In the genomic region with DNA sequence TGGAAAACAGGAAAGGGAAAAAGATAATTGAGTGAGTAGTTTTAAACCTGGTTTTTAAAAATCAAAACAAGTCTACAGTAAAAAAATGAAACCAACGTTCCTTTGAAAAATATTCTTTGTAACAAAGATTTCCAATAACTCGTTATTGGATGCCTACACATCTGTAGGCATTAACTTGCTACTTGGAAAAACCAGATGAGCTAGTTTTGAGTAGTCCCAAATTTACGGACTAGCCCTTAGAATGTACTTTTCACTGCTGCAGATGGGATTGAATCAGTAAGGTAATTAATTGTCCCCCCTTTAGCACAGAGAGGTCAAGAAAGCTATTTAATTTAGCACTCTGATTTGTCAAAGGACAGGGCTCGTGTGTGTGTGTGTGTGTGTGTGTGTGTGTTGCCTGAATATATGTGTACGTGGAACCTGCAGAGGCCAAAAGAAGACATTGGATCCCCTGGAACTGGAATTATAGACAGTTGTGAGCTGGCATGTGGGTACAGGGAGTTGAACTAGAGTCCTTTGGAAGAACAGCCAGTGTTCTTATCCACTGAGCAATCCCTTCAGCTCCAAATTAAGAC, we compare ENCODE assay signal across 8 mouse cellular contexts. TPM values are rescaled to one million over a fixed set of nuclear protein-coding genes. Genes with fewer than 3 reads are reported as not detected.
A peak's percentile ranks its signal among the peaks of the same experiment; 100 is the strongest.
DNase-seq lines count a peak whose midpoint lies in the region; ATAC-seq and TF ChIP-seq lines count a peak whose summit lies in the region.

No protein-coding gene starts in this region.

- H3K4me1 ChIP-seq in heart, embryonic 12.5 days (replicated peaks) = peaks cover 33% of the 10 kb centered on the region
- peaks cover 2 to 12% of the 10 kb centered on the region in 2 experiments; a peak in 3 of 4 replicates for H3K4me1 ChIP-seq in MEL (ENCODE audit: control insufficient read depth in 1 of 2, insufficient read depth in 2 of 2, low read length in 2 of 2)
- peaks cover 21% of the 10 kb centered on the region for H3K4me1 ChIP-seq in heart, embryonic 16.5 days (ENCODE audit: control insufficient read depth, insufficient read depth, low read length)

- DNase-seq in heart, postnatal 36 days = no peak
- DNase-seq in MEL (ENCODE audit: low read depth, low spot score) = no peak
- no peak for DNase-seq in thymus, adult 18-20 months

- peak overlapping the region; percentile 79 for H3K9ac ChIP-seq in heart, embryonic 12.5 days
- H3K9ac ChIP-seq in MEL (ENCODE audit: control insufficient read depth, low read depth, low read length, poor library complexity, severe bottlenecking) = peak overlapping the region; percentile 11
- peak overlapping the region; percentile 93 for H3K9ac ChIP-seq in heart, embryonic 16.5 days (ENCODE audit: low read length)

- no peaks in the 10 kb centered on the region for H3K9me3 ChIP-seq in heart, embryonic 12.5 days (replicated peaks)
- H3K9me3 ChIP-seq in MEL (replicated peaks; ENCODE audit: insufficient read depth, low read length) = no peaks in the 10 kb centered on the region
- no peaks in the 10 kb centered on the region for H3K9me3 ChIP-seq in heart, embryonic 16.5 days (replicated peaks; ENCODE audit: control insufficient read depth, low read length)

- peaks cover 35% of the 10 kb centered on the region for H3K36me3 ChIP-seq in heart, embryonic 12.5 days
- H3K36me3 ChIP-seq in MEL (ENCODE audit: control insufficient read depth in 1 of 2, insufficient read depth in 2 of 2, low read length in 2 of 2) (peaks cover 0 to 10% of the 10 kb centered on the region in 2 experiments; a peak in 2 of 4 replicates), macrophage (ENCODE audit: inconsistent target) (no peaks in the 10 kb centered on the region; the same call in 1 of the 2 replicates)
- peaks cover 16% of the 10 kb centered on the region for H3K36me3 ChIP-seq in heart, embryonic 16.5 days (ENCODE audit: control insufficient read depth, insufficient read depth)

- peak overlapping the region; percentile 89 for H3K4me2 ChIP-seq in heart, embryonic 12.5 days
- H3K4me2 ChIP-seq in heart, embryonic 16.5 days (ENCODE audit: low read depth, low read length) = peak overlapping the region; percentile 86

- peak overlapping the region; percentile 39; the same call in 1 of the 2 replicates for H3K27ac ChIP-seq in heart, embryonic 12.5 days (ENCODE audit: poor library complexity, severe bottlenecking)
- H3K27ac ChIP-seq in MEL (ENCODE audit: control insufficient read depth, low read depth, low read length) (no peak overlapping the region), macrophage (peak overlapping the region; percentile 75)
- peak overlapping the region; percentile 55 for H3K27ac ChIP-seq in heart, embryonic 16.5 days (ENCODE audit: low read length)

- H3K79me2 ChIP-seq in MEL (ENCODE audit: control insufficient read depth, insufficient read depth, low read length, poor library complexity) (peaks cover 4% of the 10 kb centered on the region; the same call in 1 of the 2 replicates), macrophage (ENCODE audit: inconsistent target) (peaks cover 54% of the 10 kb centered on the region)

- no peak for TF ChIP-seq EP300 in MEL (IDR thresholded peaks at IDR 0.05; ENCODE audit: low read depth in 1 of 2, low read length in 2 of 2)

- intact Hi-C loops in heart, postnatal 36 days (cut with DNase I) = loop anchor here (2.0 kb wide), 2 partner anchors 45 to 73 kb away; partner anchors contain the start of genes Zfp14 and Zfp146

- H3K27me3 ChIP-seq in heart, embryonic 12.5 days (replicated peaks) = no peaks in the 10 kb centered on the region
- no peaks in the 10 kb centered on the region for H3K27me3 ChIP-seq in MEL (ENCODE audit: control insufficient read depth in 1 of 2, insufficient read depth in 2 of 2, low read length in 2 of 2)
- no peaks in the 10 kb centered on the region for H3K27me3 ChIP-seq in heart, embryonic 16.5 days (ENCODE audit: control insufficient read depth, insufficient read depth, low read length)

- WGBS in heart, embryonic 12.5 days = 19% methylated on average over 5 of the region's 5 CpGs
- WGBS in heart, embryonic 16.5 days = 10% methylated on average over 5 of the region's 5 CpGs
- WGBS in macrophage (ENCODE audit: missing documents) = 8% methylated on average over 5 of the region's 5 CpGs

- ATAC-seq in heart, embryonic 12.5 days (ENCODE audit: insufficient number of reproducible peaks, low FRiP score) = no peak
- ATAC-seq in heart, embryonic 16.5 days (replicated peaks; ENCODE audit: extremely low read depth, insufficient read depth, low FRiP score) = no peak
- no peak for ATAC-seq in frontal cortex, adult (ENCODE audit: low TSS enrichment)
- ATAC-seq in erythroid progenitor cell, adult 5-6 weeks (replicated peaks; ENCODE audit: low FRiP score, poor library complexity, severe bottlenecking) = no peak

- no peak for TF ChIP-seq CTCF in MEL (IDR thresholded peaks at IDR 0.05 in 2 of 3, conservative IDR thresholded peaks at IDR 0.05 in 1 of 3; ENCODE audit: control insufficient read depth in 1 of 3, insufficient read depth in 1 of 3, low read depth in 2 of 3, low read length in 3 of 3, poor library complexity in 1 of 3, severe bottlenecking in 1 of 3)

- no peak for TF ChIP-seq POLR2A in MEL (IDR thresholded peaks at IDR 0.05; ENCODE audit: control insufficient read depth in 1 of 2, insufficient read depth in 1 of 2, low read depth in 1 of 2, low read length in 2 of 2, poor library complexity in 1 of 2)

- no peak for TF ChIP-seq RAD21 in MEL (IDR thresholded peaks at IDR 0.05; ENCODE audit: low read depth, low read length)

- peak overlapping the region; percentile 58 for H3K4me3 ChIP-seq in heart, embryonic 12.5 days
- H3K4me3 ChIP-seq in MEL (ENCODE audit: control insufficient read depth in 1 of 2, insufficient read depth in 1 of 2, low read depth in 2 of 2, low read length in 2 of 2) = peak overlapping the region; percentile 83 to 88
- H3K4me3 ChIP-seq in heart, embryonic 16.5 days (ENCODE audit: low read length) = peak overlapping the region; percentile 73
- H3K4me3 ChIP-seq in macrophage (ENCODE audit: inconsistent target) = peak overlapping the region; percentile 85

RNA-seq across cellular contexts. Expression of gene Zfp260, which starts 1.1 kb away (rescaled TPM):
- 90.8 and 93.5 TPM in 2 replicates for polyA plus RNA-seq in heart, embryonic 12.5 days (2016; fragmentation: Nextera tagmentation; extraction: Ambion mirVana)
- 10 to 100 TPM; 30.9 to 35.3 TPM for total RNA-seq in heart, postnatal 36 days (2021)
- 5.5 and 6.2 TPM in 2 replicates for total RNA-seq in MEL (2012; rRNA removed)
- polyA plus RNA-seq in MEL (2012; ENCODE audit: insufficient read depth in 1 of 2, insufficient read length in 2 of 2, low read depth in 1 of 2, low replicate concordance in 2 of 2, missing spikeins in 1 of 2) (1 to 10 TPM in 1 of 2 experiments, not detected in 1; 4.8 TPM), macrophage (2018) (12.5 to 26.3 TPM (median 21.7 TPM) in 3 replicates)
- 75.3 and 76.0 TPM in 2 replicates for polyA plus RNA-seq in heart, embryonic 16.5 days (2015; fragmentation: Nextera tagmentation; extraction: Ambion mirVana)
- total RNA-seq in macrophage (2018; cell fraction: chromatin; rRNA removed) = 10 to 100 TPM; 10.2 to 58.8 (median 24.9) TPM
- 10 to 100 TPM; 10.6 to 27.9 (median 18.3) TPM for total RNA-seq in macrophage (2018; cell fraction: cytosol; rRNA removed)
- total RNA-seq in macrophage (2018; cell fraction: nucleus; rRNA removed) = 10 to 100 TPM in 25 of 26 experiments, 1 to 10 TPM in 1; 9.2 to 67.2 (median 28.1) TPM
- 16.2 and 26.8 TPM in 2 replicates for total RNA-seq in erythroid progenitor cell, adult 5-6 weeks (2015; ENCODE audit: low replicate concordance)
- total RNA-seq in erythroid progenitor cell, adult 5-6 weeks (2017; ENCODE audit: low replicate concordance) = 2.7 and 3.0 TPM in 2 replicates

RNA-seq across cellular contexts. Expression of gene Zfp566, which starts 5.3 kb away (rescaled TPM):
- polyA plus RNA-seq in heart, embryonic 12.5 days (2016; fragmentation: Nextera tagmentation; extraction: Ambion mirVana) = 5.8 and 6.1 TPM in 2 replicates
- total RNA-seq in heart, postnatal 36 days (2021) = 1 to 10 TPM; 1.8 to 2.7 TPM
- 7.3 and 8.0 TPM in 2 replicates for total RNA-seq in MEL (2012; rRNA removed)
- polyA plus RNA-seq in MEL (2012; ENCODE audit: insufficient read depth in 1 of 2, insufficient read length in 2 of 2, low read depth in 1 of 2, low replicate concordance in 2 of 2, missing spikeins in 1 of 2) = 1 to 10 TPM in 1 of 2 experiments, not detected in 1; 8.0 TPM
- polyA plus RNA-seq in heart, embryonic 16.5 days (2015; fragmentation: Nextera tagmentation; extraction: Ambion mirVana) = 6.2 and 7.1 TPM in 2 replicates
- 10 to 100 TPM in 4 of 26 experiments, 1 to 10 TPM in 19, under 1 TPM in 2, not detected in 1; 0.68 to 13.5 (median 3.7) TPM for total RNA-seq in macrophage (2018; cell fraction: chromatin; rRNA removed)
- 1 to 10 TPM in 15 of 26 experiments, under 1 TPM in 11; 0.23 to 2.8 (median 1.3) TPM for total RNA-seq in macrophage (2018; cell fraction: cytosol; rRNA removed)
- total RNA-seq in macrophage (2018; cell fraction: nucleus; rRNA removed) = 1 to 10 TPM in 19 of 26 experiments, under 1 TPM in 5, not detected in 2; 0.32 to 7.1 (median 2.9) TPM
- 1.9 to 2.1 TPM (median 2.0 TPM) in 3 replicates for polyA plus RNA-seq in macrophage (2018)
- total RNA-seq in erythroid progenitor cell, adult 5-6 weeks (2015; ENCODE audit: low replicate concordance) = 2.1 and 2.5 TPM in 2 replicates
- not detected in 2 replicates for total RNA-seq in erythroid progenitor cell, adult 5-6 weeks (2017; ENCODE audit: low replicate concordance)

RNA-seq across cellular contexts. Expression of gene Gm26920, which starts 5.4 kb away (rescaled TPM):
- 1.5 and 1.7 TPM in 2 replicates for polyA plus RNA-seq in heart, embryonic 12.5 days (2016; fragmentation: Nextera tagmentation; extraction: Ambion mirVana)
- total RNA-seq in heart, postnatal 36 days (2021) = not detected
- total RNA-seq in MEL (2012; rRNA removed) = 0.62 TPM in 1 of 2 replicates, not detected in the other
- polyA plus RNA-seq in MEL (2012; ENCODE audit: insufficient read depth in 1 of 2, insufficient read length in 2 of 2, low read depth in 1 of 2, low replicate concordance in 2 of 2, missing spikeins in 1 of 2) (not detected), macrophage (2018) (not detected in 3 replicates)
- polyA plus RNA-seq in heart, embryonic 16.5 days (2015; fragmentation: Nextera tagmentation; extraction: Ambion mirVana) = not detected in 2 replicates
- 1 to 10 TPM in 1 of 26 experiments, under 1 TPM in 4, not detected in 21; 0.49 to 2.4 (median 0.57) TPM for total RNA-seq in macrophage (2018; cell fraction: chromatin; rRNA removed)
- total RNA-seq in macrophage (2018; cell fraction: cytosol; rRNA removed) = under 1 TPM in 7 of 26 experiments, not detected in 19; 0.05 to 0.31 (median 0.10) TPM
- total RNA-seq in macrophage (2018; cell fraction: nucleus; rRNA removed) = under 1 TPM in 3 of 26 experiments, not detected in 23; 0.28 to 0.76 (median 0.47) TPM
- total RNA-seq in erythroid progenitor cell, adult 5-6 weeks (2015; ENCODE audit: low replicate concordance) = not detected in 2 replicates
- total RNA-seq in erythroid progenitor cell, adult 5-6 weeks (2017; ENCODE audit: low replicate concordance) = not detected in 2 replicates

RNA-seq across cellular contexts. Expression of gene Zfp82, which starts 22.9 kb away (rescaled TPM):
- polyA plus RNA-seq in heart, embryonic 12.5 days (2016; fragmentation: Nextera tagmentation; extraction: Ambion mirVana) = 2.5 and 2.9 TPM in 2 replicates
- total RNA-seq in heart, postnatal 36 days (2021) = 1 to 10 TPM; 1.7 to 2.6 TPM
- 2.2 and 2.4 TPM in 2 replicates for total RNA-seq in MEL (2012; rRNA removed)
- polyA plus RNA-seq in MEL (2012; ENCODE audit: insufficient read depth in 1 of 2, insufficient read length in 2 of 2, low read depth in 1 of 2, low replicate concordance in 2 of 2, missing spikeins in 1 of 2) = 1 to 10 TPM in 1 of 2 experiments, not detected in 1; 2.0 TPM
- polyA plus RNA-seq in heart, embryonic 16.5 days (2015; fragmentation: Nextera tagmentation; extraction: Ambion mirVana) = 4.8 and 5.2 TPM in 2 replicates
- 1 to 10 TPM in 18 of 26 experiments, under 1 TPM in 8; 0.30 to 9.9 (median 2.6) TPM for total RNA-seq in macrophage (2018; cell fraction: chromatin; rRNA removed)
- 1 to 10 TPM in 17 of 26 experiments, under 1 TPM in 8, not detected in 1; 0.06 to 2.7 (median 1.4) TPM for total RNA-seq in macrophage (2018; cell fraction: cytosol; rRNA removed)
- 1 to 10 TPM in 19 of 26 experiments, under 1 TPM in 6, not detected in 1; 0.36 to 8.6 (median 2.0) TPM for total RNA-seq in macrophage (2018; cell fraction: nucleus; rRNA removed)
- 2.3 to 2.6 TPM (median 2.5 TPM) in 3 replicates for polyA plus RNA-seq in macrophage (2018)
- total RNA-seq in erythroid progenitor cell, adult 5-6 weeks (2015; ENCODE audit: low replicate concordance) = 0.84 and 4.0 TPM in 2 replicates
- 0.64 and 2.4 TPM in 2 replicates for total RNA-seq in erythroid progenitor cell, adult 5-6 weeks (2017; ENCODE audit: low replicate concordance)

RNA-seq across cellular contexts. Expression of gene Zfp382, which starts 26.1 kb away (rescaled TPM):
- 11.6 TPM in 2 replicates for polyA plus RNA-seq in heart, embryonic 12.5 days (2016; fragmentation: Nextera tagmentation; extraction: Ambion mirVana)
- total RNA-seq in heart, postnatal 36 days (2021) = 1 to 10 TPM; 1.8 to 2.7 TPM
- 3.9 and 8.2 TPM in 2 replicates for total RNA-seq in MEL (2012; rRNA removed)
- polyA plus RNA-seq in MEL (2012; ENCODE audit: insufficient read depth in 1 of 2, insufficient read length in 2 of 2, low read depth in 1 of 2, low replicate concordance in 2 of 2, missing spikeins in 1 of 2) = 1 to 10 TPM in 1 of 2 experiments, not detected in 1; 7.1 TPM
- polyA plus RNA-seq in heart, embryonic 16.5 days (2015; fragmentation: Nextera tagmentation; extraction: Ambion mirVana) = 11.2 and 13.3 TPM in 2 replicates
- total RNA-seq in macrophage (2018; cell fraction: chromatin; rRNA removed) = 10 to 100 TPM in 25 of 26 experiments, 1 to 10 TPM in 1; 9.2 to 73.6 (median 23.7) TPM
- total RNA-seq in macrophage (2018; cell fraction: cytosol; rRNA removed) = 10 to 100 TPM in 3 of 26 experiments, 1 to 10 TPM in 23; 1.9 to 21.1 (median 5.3) TPM
- 10 to 100 TPM in 24 of 26 experiments, 1 to 10 TPM in 2; 7.4 to 76.0 (median 16.5) TPM for total RNA-seq in macrophage (2018; cell fraction: nucleus; rRNA removed)
- 4.3 to 6.3 TPM (median 4.8 TPM) in 3 replicates for polyA plus RNA-seq in macrophage (2018)
- 5.4 and 7.9 TPM in 2 replicates for total RNA-seq in erythroid progenitor cell, adult 5-6 weeks (2015; ENCODE audit: low replicate concordance)
- 4.0 and 6.0 TPM in 2 replicates for total RNA-seq in erythroid progenitor cell, adult 5-6 weeks (2017; ENCODE audit: low replicate concordance)

Comparison
In these comparisons a context has a peak if more than half of its experiments do, and no peak if none do; other contexts are left out.
1. H3K9ac ChIP-seq: peak in every context shown above with its lines; median percentile 93 in heart, embryonic 16.5 days; 79 in heart, embryonic 12.5 days; 11 in MEL.